Mouse (Mus musculus) cerebellum, postnatal 10 days (tissue): ENCODE results near the gene Hivep2.

Experiments
- DNase-seq, 2 experiments: peaks; one replicate each; pipeline ENCODE4 v3.0.0; 2021; ENCODE audit warnings: mixed read lengths in 2 of 2

The Hivep2 gene

GRCm38 (mm10) chr10:14048916-14049445 lies 83.1 kb downstream of the Hivep2 start:
- peak in 1 of 2 experiments; percentile 30 for DNase-seq

- no peak for DNase-seq
Observed at GRCm38 (mm10) chr10:14049686-14050085, 83.8 kb downstream of the Hivep2 start.

GRCm38 (mm10) chr10:14050586-14050985 lies 84.7 kb downstream of the Hivep2 start:
- no peak for DNase-seq

- no peak for DNase-seq
Observed at GRCm38 (mm10) chr10:14052109-14052689, 86.3 kb downstream of the Hivep2 start.

GRCm38 (mm10) chr10:14054860-14055259 lies 89.0 kb downstream of the Hivep2 start:
- DNase-seq, result no peak

GRCm38 (mm10) chr10:14055533-14055981 lies 89.7 kb downstream of the Hivep2 start:
- DNase-seq, result peak; percentile 65 to 70

GRCm38 (mm10) chr10:14056057-14056456 lies 90.2 kb downstream of the Hivep2 start:
- no peak for DNase-seq

- DNase-seq, result peak; percentile 83 to 91
Observed at GRCm38 (mm10) chr10:14056584-14057451, 90.9 kb downstream of the Hivep2 start.

- DNase-seq, result no peak
Observed at GRCm38 (mm10) chr10:14057841-14058605, 92.1 kb downstream of the Hivep2 start.

- no peak for DNase-seq
Observed at GRCm38 (mm10) chr10:14058742-14059141, 92.9 kb downstream of the Hivep2 start.

GRCm38 (mm10) chr10:14059581-14059980 lies 93.7 kb downstream of the Hivep2 start:
- no peak for DNase-seq

GRCm38 (mm10) chr10:14060302-14060701 lies 94.4 kb downstream of the Hivep2 start:
- DNase-seq, result no peak

- DNase-seq, result no peak
Observed at GRCm38 (mm10) chr10:14063226-14063625, 97.4 kb downstream of the Hivep2 start.

GRCm38 (mm10) chr10:14064759-14065395 lies 99.0 kb downstream of the Hivep2 start:
- peak; percentile 70 to 74 for DNase-seq

GRCm38 (mm10) chr10:14067802-14068201 lies 101.9 kb downstream of the Hivep2 start:
- DNase-seq, result no peak

- no peak for DNase-seq
Observed at GRCm38 (mm10) chr10:14070498-14071079, 104.7 kb downstream of the Hivep2 start.

- peak in 1 of 2 experiments; percentile 55 for DNase-seq
Observed at GRCm38 (mm10) chr10:14072504-14072903, 106.6 kb downstream of the Hivep2 start.

GRCm38 (mm10) chr10:14075767-14076166 lies 109.9 kb downstream of the Hivep2 start:
- DNase-seq, result no peak

GRCm38 (mm10) chr10:14076880-14077279 lies 111.0 kb downstream of the Hivep2 start:
- peak in 1 of 2 experiments; percentile 55 for DNase-seq

- no peak for DNase-seq
Observed at GRCm38 (mm10) chr10:14080830-14081229, 115.0 kb downstream of the Hivep2 start.

GRCm38 (mm10) chr10:14081824-14082223 lies 115.9 kb downstream of the Hivep2 start:
- no peak for DNase-seq

GRCm38 (mm10) chr10:14082275-14082674 lies 116.4 kb downstream of the Hivep2 start:
- DNase-seq, result peak; percentile 85 to 91
